In genomic region chr6:18469206-18469605, GRCm38 (mm10) we compare ENCODE assay signal across 23 mouse cellular contexts. TPM values are rescaled to one million over a fixed set of nuclear protein-coding genes. Genes with fewer than 3 reads are reported as not detected.
A peak's percentile ranks its signal among the peaks of the same experiment; 100 is the strongest.
DNase-seq lines count a peak whose midpoint lies in the region; ATAC-seq and TF ChIP-seq lines count a peak whose summit lies in the region.
"Had no signal": no experiment of that assay in that cellular context is flagged by ENCODE, and none has a peak within 500 bp of the region (broad histone marks: within the 10 kb centered on the region; RNA-seq: fewer than 3 reads in every experiment).

No protein-coding gene starts in this region.

- no peak for DNase-seq in midbrain, embryonic 14.5 days
- DNase-seq in adrenal gland, postnatal 4 days (ENCODE audit: low spot score in 2 of 2) = no peak
- no peak for DNase-seq in lung, postnatal 10 days
- DNase-seq: adrenal gland, postnatal 14 days; gastrocnemius, postnatal 10 days; heart, adult 18-20 months; heart, postnatal 10 days; kidney, adult 18-20 months; thymus, adult 18-20 months; thymus, postnatal 4 days had no signal

- no peak for TF ChIP-seq CTCF in olfactory bulb, adult 2 months (IDR thresholded peaks at IDR 0.05; ENCODE audit: insufficient read depth, low read depth, low read length)

- H3K36me3 ChIP-seq in midbrain, embryonic 13.5 days = no peaks in the 10 kb centered on the region
- H3K36me3 ChIP-seq in midbrain, embryonic 14.5 days (ENCODE audit: control insufficient read depth, insufficient read depth, low read length) = no peaks in the 10 kb centered on the region
- H3K36me3 ChIP-seq in embryonic facial prominence, embryonic 15.5 days = no peaks in the 10 kb centered on the region
- H3K36me3 ChIP-seq: embryonic facial prominence, embryonic 12.5 days; heart, embryonic 12.5 days; hindbrain, embryonic 10.5 days had no signal

- H3K4me3 ChIP-seq in midbrain, embryonic 13.5 days (replicated peaks) = no peak overlapping the region
- H3K4me3 ChIP-seq in midbrain, embryonic 14.5 days (replicated peaks; ENCODE audit: low read depth, low read length) = no peak overlapping the region
- no peak overlapping the region for H3K4me3 ChIP-seq in embryonic facial prominence, embryonic 15.5 days (replicated peaks)
- no peak overlapping the region for H3K4me3 ChIP-seq in olfactory bulb, adult 2 months (ENCODE audit: insufficient read depth, low read depth, low read length)
- H3K4me3 ChIP-seq: embryonic facial prominence, embryonic 12.5 days; heart, embryonic 12.5 days; hindbrain, embryonic 10.5 days had no signal

- H3K9me3 ChIP-seq in midbrain, embryonic 13.5 days = no peaks in the 10 kb centered on the region
- H3K9me3 ChIP-seq in midbrain, embryonic 14.5 days (ENCODE audit: control insufficient read depth, low read length) = no peaks in the 10 kb centered on the region
- H3K9me3 ChIP-seq in embryonic facial prominence, embryonic 15.5 days (replicated peaks) = no peaks in the 10 kb centered on the region
- H3K9me3 ChIP-seq: embryonic facial prominence, embryonic 12.5 days; heart, embryonic 12.5 days; hindbrain, embryonic 10.5 days had no signal

- no peak for TF ChIP-seq POLR2A in olfactory bulb, adult 2 months (IDR thresholded peaks at IDR 0.05; ENCODE audit: insufficient read depth, low read depth, low read length)

- no peak overlapping the region for H3K9ac ChIP-seq in midbrain, embryonic 13.5 days (replicated peaks)
- H3K9ac ChIP-seq in midbrain, embryonic 14.5 days (replicated peaks; ENCODE audit: low read length) = no peak overlapping the region
- no peak overlapping the region for H3K9ac ChIP-seq in embryonic facial prominence, embryonic 15.5 days
- H3K9ac ChIP-seq: embryonic facial prominence, embryonic 12.5 days; heart, embryonic 12.5 days had no signal

- no peak overlapping the region for H3K27ac ChIP-seq in midbrain, embryonic 13.5 days
- no peak overlapping the region for H3K27ac ChIP-seq in midbrain, embryonic 14.5 days (replicated peaks; ENCODE audit: low read depth, low read length)
- H3K27ac ChIP-seq in embryonic facial prominence, embryonic 15.5 days (replicated peaks) = no peak overlapping the region
- peak overlapping the region; percentile 20; the same call in 1 of the 2 replicates for H3K27ac ChIP-seq in olfactory bulb, adult 2 months (ENCODE audit: insufficient read depth, low read depth, low read length)
- H3K27ac ChIP-seq: embryonic facial prominence, embryonic 12.5 days; hindbrain, embryonic 10.5 days; kidney, postnatal 0 days had no signal

- WGBS in midbrain, embryonic 13.5 days = 80% methylated on average over 2 of the region's 2 CpGs
- 74% methylated on average over 2 of the region's 2 CpGs for WGBS in midbrain, embryonic 14.5 days
- WGBS in embryonic facial prominence, embryonic 15.5 days = 47% methylated on average over 2 of the region's 2 CpGs
- 66% methylated on average over 2 of the region's 2 CpGs for WGBS in olfactory bulb, adult 2 months

- no peak overlapping the region for H3K4me2 ChIP-seq in midbrain, embryonic 13.5 days (replicated peaks)
- H3K4me2 ChIP-seq in midbrain, embryonic 14.5 days (ENCODE audit: low read length) = no peak overlapping the region
- H3K4me2 ChIP-seq in embryonic facial prominence, embryonic 15.5 days (replicated peaks) = no peak overlapping the region
- H3K4me2 ChIP-seq: embryonic facial prominence, embryonic 12.5 days; heart, embryonic 12.5 days; midbrain, embryonic 11.5 days had no signal

- 0 out of 2 replicates have a peak, but pooled peaks have one; percentile 8 for ATAC-seq in midbrain, embryonic 13.5 days
- no peak for ATAC-seq in midbrain, embryonic 14.5 days (ENCODE audit: low FRiP score, low TSS enrichment)
- 0 out of 2 replicates have a peak, but pooled peaks have one; percentile 29 for ATAC-seq in common myeloid progenitor, adult 5-6 weeks (replicated peaks; ENCODE audit: low read depth, poor library complexity, severe bottlenecking)
- ATAC-seq in embryonic facial prominence, embryonic 15.5 days (ENCODE audit: insufficient number of reproducible peaks, low FRiP score, low TSS enrichment, low read depth) = peak; percentile 39; the same call in 1 of the 2 replicates
- ATAC-seq: forebrain, embryonic 16.5 days; lung, postnatal 0 days had no signal

- H3K27me3 ChIP-seq in midbrain, embryonic 13.5 days = no peaks in the 10 kb centered on the region
- H3K27me3 ChIP-seq in midbrain, embryonic 14.5 days (ENCODE audit: control insufficient read depth, insufficient read depth, low read length) = no peaks in the 10 kb centered on the region
- H3K27me3 ChIP-seq in embryonic facial prominence, embryonic 15.5 days = no peaks in the 10 kb centered on the region
- H3K27me3 ChIP-seq: embryonic facial prominence, embryonic 12.5 days; heart, embryonic 12.5 days had no signal

- peaks cover 13% of the 10 kb centered on the region; the same call in 1 of the 2 replicates for H3K4me1 ChIP-seq in midbrain, embryonic 13.5 days (replicated peaks)
- peaks cover 5% of the 10 kb centered on the region; the same call in 1 of the 2 replicates for H3K4me1 ChIP-seq in midbrain, embryonic 14.5 days (ENCODE audit: control insufficient read depth, insufficient read depth, low read length)
- no peaks in the 10 kb centered on the region for H3K4me1 ChIP-seq in embryonic facial prominence, embryonic 15.5 days
- H3K4me1 ChIP-seq in olfactory bulb, adult 2 months (ENCODE audit: control insufficient read depth, insufficient read depth, low read length) = peaks cover 12% of the 10 kb centered on the region
- H3K4me1 ChIP-seq: hindbrain, embryonic 10.5 days had no signal

RNA-seq across cellular contexts. Expression of gene Cttnbp2, which starts 45.4 kb away (rescaled TPM):
- 43.4 and 44.3 TPM in 2 replicates for polyA plus RNA-seq in midbrain, embryonic 13.5 days (2015; fragmentation: Nextera tagmentation; extraction: Ambion mirVana)
- polyA plus RNA-seq in midbrain, embryonic 14.5 days (2014; fragmentation: Nextera tagmentation; extraction: Ambion mirVana) = 37.9 and 51.8 TPM in 2 replicates
- not detected in 2 replicates for total RNA-seq in common myeloid progenitor, adult 5-6 weeks (2017)
- polyA plus RNA-seq in embryonic facial prominence, embryonic 15.5 days (2015; fragmentation: Nextera tagmentation; extraction: Ambion mirVana) = 22.4 and 24.1 TPM in 2 replicates
- 113 and 146 TPM in 2 replicates for polyA plus RNA-seq in olfactory bulb, adult 2 months (2012; ENCODE audit: insufficient read depth, insufficient read length, low replicate concordance, missing spikeins)
- total RNA-seq in adrenal gland, postnatal 4 days (2021) = 10 to 100 TPM; 65.0 to 74.0 TPM
- total RNA-seq: monocyte, adult 5-6 weeks had no signal
- polyA plus RNA-seq: C2C12 had no signal
